Mouse (Mus musculus): ENCODE data around the gene Nck1.

GRCm38 (mm10) chr9:100569798-100570625, 24.1 kb upstream of the Nck1 start:
- no peak for TF ChIP-seq GATA1 (IDR thresholded peaks at IDR 0.05; ENCODE audit: low read length)
- TF ChIP-seq TAL1 (IDR thresholded peaks at IDR 0.05; ENCODE audit: low read length): no peak
